In genomic region chr8:94104146-94104545, GRCm38 (mm10) we compare ENCODE assay signal across 12 mouse cellular contexts. TPM values are rescaled to one million over a fixed set of nuclear protein-coding genes. Genes with fewer than 3 reads are reported as not detected.
DNase-seq lines count a peak whose midpoint lies in the region; ATAC-seq and TF ChIP-seq lines count a peak whose summit lies in the region.
"Had no signal": no experiment of that assay in that cellular context is flagged by ENCODE, and none has a peak within 500 bp of the region (broad histone marks: within the 10 kb centered on the region; RNA-seq: fewer than 3 reads in every experiment).

No protein-coding gene starts in this region.

- peaks cover under 1% of the 10 kb centered on the region for H3K4me1 ChIP-seq in forebrain, embryonic 10.5 days
- H3K4me1 ChIP-seq: embryonic facial prominence, embryonic 12.5 days; heart, embryonic 15.5 days; stomach, embryonic 15.5 days had no signal

- POLR2A ChIA-PET in Patski (lab: Charles Lee): no interaction called here

- TF ChIP-seq CTCF in layer of hippocampus, adult 2 months (conservative IDR thresholded peaks at IDR 0.05): peak; percentile 71
- peak; percentile 42 for TF ChIP-seq CTCF in Patski (IDR thresholded peaks at IDR 0.05)

- H3K9me3 ChIP-seq in forebrain, embryonic 10.5 days: no peaks in the 10 kb centered on the region
- H3K9me3 ChIP-seq: embryonic facial prominence, embryonic 12.5 days; heart, embryonic 15.5 days; stomach, embryonic 15.5 days had no signal

- DNase-seq in layer of hippocampus, adult 2 months (ENCODE audit: low spot score in 2 of 2): peak; percentile 41 to 60
- no peak for DNase-seq in layer of hippocampus, postnatal 25 days (ENCODE audit: extremely low spot score in 1 of 2, low spot score in 1 of 2)
- DNase-seq in Patski (ENCODE audit: low read depth, low spot score): no peak
- peak; percentile 20 to 41 for DNase-seq in frontal cortex, postnatal 10 days (ENCODE audit: low spot score in 2 of 2)
- peak; percentile 37 for DNase-seq in ovary, postnatal 14 days (ENCODE audit: low spot score)
- DNase-seq in forebrain, embryonic 10.5 days (ENCODE audit: extremely low spot score, low spot score): no peak

- 53% methylated on average over 5 of the region's 5 CpGs for WGBS in forebrain, embryonic 10.5 days

- H3K4me3 ChIP-seq in layer of hippocampus, adult 2 months: no peak overlapping the region
- no peak overlapping the region for H3K4me3 ChIP-seq in forebrain, embryonic 10.5 days
- H3K4me3 ChIP-seq: embryonic facial prominence, embryonic 12.5 days; heart, embryonic 15.5 days; stomach, embryonic 15.5 days had no signal

- CTCF ChIA-PET in Patski (lab: Charles Lee): interaction anchor here (1.1 to 2.6 kb wide), 2 partner anchors 11 to 95 kb away, joined by 3 to 9 read pairs; no protein-coding TSS in a partner anchor

- in situ Hi-C loops in Patski (cut with MboI; ENCODE audit: low pct_unique_long_range_greater_than_20kb): loop anchor here (5.0 kb wide), 1 partner anchor 98 kb away; no protein-coding TSS in a partner anchor

- no peaks in the 10 kb centered on the region for H3K36me3 ChIP-seq in forebrain, embryonic 10.5 days (replicated peaks)
- H3K36me3 ChIP-seq: embryonic facial prominence, embryonic 12.5 days; heart, embryonic 15.5 days; stomach, embryonic 15.5 days had no signal

- no peak for ATAC-seq in Patski
- no peak for ATAC-seq in megakaryocyte, adult 5-6 weeks (ENCODE audit: poor library complexity, severe bottlenecking)

- peaks cover 14% of the 10 kb centered on the region for H3K27me3 ChIP-seq in Patski
- H3K27me3 ChIP-seq in forebrain, embryonic 10.5 days (ENCODE audit: poor library complexity, severe bottlenecking): no peaks in the 10 kb centered on the region
- H3K27me3 ChIP-seq: embryonic facial prominence, embryonic 12.5 days; heart, embryonic 15.5 days; stomach, embryonic 15.5 days had no signal

- peak overlapping the region; percentile 40; the same call in 1 of the 2 replicates for H3K27ac ChIP-seq in layer of hippocampus, adult 2 months
- H3K27ac ChIP-seq in forebrain, embryonic 10.5 days: no peak overlapping the region
- H3K27ac ChIP-seq: embryonic facial prominence, embryonic 12.5 days; heart, embryonic 15.5 days; stomach, embryonic 15.5 days had no signal

RNA-seq across cellular contexts. Expression of gene Bbs2, which starts 5.4 kb away (rescaled TPM):
- total RNA-seq in layer of hippocampus, adult 2 months (2021): 10 to 100 TPM; 27.6 to 31.4 TPM
- 10 to 100 TPM; 19.6 to 24.4 TPM for total RNA-seq in layer of hippocampus, postnatal 25 days (2021)
- 28.0 TPM for polyA plus RNA-seq in Patski (2021)
- total RNA-seq in megakaryocyte, adult 5-6 weeks (2015): 7.3 and 8.7 TPM in 2 replicates
- total RNA-seq in megakaryocyte, adult 5-6 weeks (2017): 4.2 and 5.0 TPM in 2 replicates
- 18.3 and 19.7 TPM in 2 replicates for polyA plus RNA-seq in forebrain, embryonic 10.5 days (2016; fragmentation: Nextera tagmentation; extraction: Ambion mirVana)

RNA-seq across cellular contexts. Expression of gene Mt4, which starts 32.9 kb away (rescaled TPM):
- not detected for total RNA-seq in layer of hippocampus, adult 2 months (2021)
- not detected for total RNA-seq in layer of hippocampus, postnatal 25 days (2021)
- not detected for polyA plus RNA-seq in Patski (2021)
- not detected in 2 replicates for total RNA-seq in megakaryocyte, adult 5-6 weeks (2015)
- total RNA-seq in megakaryocyte, adult 5-6 weeks (2017): not detected in 2 replicates
- polyA plus RNA-seq in forebrain, embryonic 10.5 days (2016; fragmentation: Nextera tagmentation; extraction: Ambion mirVana): not detected in 2 replicates
- polyA plus RNA-seq: embryonic facial prominence, embryonic 12.5 days; heart, embryonic 15.5 days; lung, embryonic 16.5 days; neural tube, embryonic 14.5 days had no signal

RNA-seq across cellular contexts. Expression of gene Mt3, which starts 48.3 kb away (rescaled TPM):
- total RNA-seq in layer of hippocampus, adult 2 months (2021): 1,000 to 10,000 TPM; 1,175 to 1,192 TPM
- total RNA-seq in layer of hippocampus, postnatal 25 days (2021): 1,000 to 10,000 TPM; 1,168 to 1,277 TPM
- not detected for polyA plus RNA-seq in Patski (2021)
- total RNA-seq in megakaryocyte, adult 5-6 weeks (2015): not detected in 2 replicates
- total RNA-seq in megakaryocyte, adult 5-6 weeks (2017): not detected in 2 replicates
- 20.7 and 21.5 TPM in 2 replicates for polyA plus RNA-seq in forebrain, embryonic 10.5 days (2016; fragmentation: Nextera tagmentation; extraction: Ambion mirVana)

Comparison
In these comparisons a context has a peak if more than half of its experiments do, and no peak if none do; other contexts are left out.
1. DNase-seq: peak in layer of hippocampus, adult 2 months (2 of 2), frontal cortex, postnatal 10 days (2 of 2) and ovary, postnatal 14 days (single experiment); none in layer of hippocampus, postnatal 25 days (0 of 2), Patski (single experiment) and forebrain, embryonic 10.5 days (single experiment).
2. RNA of gene Mt3, which starts 48.3 kb away (total RNA-seq): 1,168 to 1,277 TPM in layer of hippocampus, postnatal 25 days and 1,175 to 1,192 TPM in layer of hippocampus, adult 2 months; not detected in megakaryocyte, adult 5-6 weeks; every median in the first group is over 1,000 times any median in the second.